Comparison of ENCODE assay signal across 9 mouse cellular contexts in genomic region chr5:119866277-119867235, GRCm38 (mm10). TPM values are rescaled to one million over a fixed set of nuclear protein-coding genes. Genes with fewer than 3 reads are reported as not detected.
DNase-seq lines count a peak whose midpoint lies in the region; ATAC-seq and TF ChIP-seq lines count a peak whose summit lies in the region.
"Had no signal": no experiment of that assay in that cellular context is flagged by ENCODE, and none has a peak within 500 bp of the region (broad histone marks: within the 10 kb centered on the region; RNA-seq: fewer than 3 reads in every experiment).

No protein-coding gene starts in this region.

- WGBS in forebrain, postnatal 0 days: 7% methylated on average over 31 of the region's 31 CpGs
- 35% methylated on average over 31 of the region's 31 CpGs for WGBS in limb, embryonic 10.5 days

- peak overlapping the region; percentile 53 for H3K4me2 ChIP-seq in forebrain, postnatal 0 days (ENCODE audit: low read depth)

- no peaks in the 10 kb centered on the region for H3K36me3 ChIP-seq in ES-E14 (ENCODE audit: control insufficient read depth, insufficient read depth, low read length, poor library complexity, severe bottlenecking)
- H3K36me3 ChIP-seq in forebrain, postnatal 0 days (ENCODE audit: insufficient read depth): no peaks in the 10 kb centered on the region
- H3K36me3 ChIP-seq in limb, embryonic 10.5 days: peaks cover 98% of the 10 kb centered on the region

- H3K9me3 ChIP-seq in ES-E14 (ENCODE audit: control insufficient read depth, insufficient read depth, low read depth, low read length): no peaks in the 10 kb centered on the region
- H3K9me3 ChIP-seq in forebrain, postnatal 0 days (ENCODE audit: low read length): no peaks in the 10 kb centered on the region
- H3K9me3 ChIP-seq in limb, embryonic 10.5 days (replicated peaks): no peaks in the 10 kb centered on the region

- no peak overlapping the region for H3K9ac ChIP-seq in ES-E14 (ENCODE audit: insufficient read depth, low read depth, low read length, poor library complexity, severe bottlenecking)
- H3K9ac ChIP-seq in forebrain, postnatal 0 days: peak overlapping the region; percentile 34

- no peaks in the 10 kb centered on the region for H3K27me3 ChIP-seq in forebrain, postnatal 0 days (ENCODE audit: insufficient read depth, low read length)
- peaks cover 33% of the 10 kb centered on the region for H3K27me3 ChIP-seq in limb, embryonic 10.5 days (ENCODE audit: low read depth, poor library complexity, severe bottlenecking)

- in situ Hi-C loops in ES-E14 (cut with MboI; ENCODE audit: low sequenced_read_pairs in 2 of 2, unreplicated experiment in 2 of 2): no loop called here

- H3K4me1 ChIP-seq in ES-E14 (ENCODE audit: control insufficient read depth in 2 of 2, insufficient read depth in 2 of 2, low read length in 2 of 2, poor library complexity in 1 of 2): no peaks in the 10 kb centered on the region
- H3K4me1 ChIP-seq in forebrain, postnatal 0 days (ENCODE audit: insufficient read depth): no peaks in the 10 kb centered on the region
- H3K4me1 ChIP-seq in limb, embryonic 10.5 days: peaks cover 18% of the 10 kb centered on the region

- H3K4me3 ChIP-seq in ES-E14 (ENCODE audit: insufficient read depth in 1 of 2, low read depth in 1 of 2, low read length in 2 of 2, poor library complexity in 1 of 2, severe bottlenecking in 1 of 2): peak overlapping the region; percentile 34 to 47; a peak in 2 of 4 replicates
- peak overlapping the region; percentile 25 for H3K4me3 ChIP-seq in forebrain, postnatal 0 days (ENCODE audit: low read depth, low read length)
- peak overlapping the region; percentile 26 for H3K4me3 ChIP-seq in limb, embryonic 10.5 days

- DNase-seq in cerebellum, postnatal 14 days: peak; percentile 42 to 51
- no peak for DNase-seq in ES-E14 (ENCODE audit: low read depth, low spot score)
- DNase-seq in forebrain, postnatal 0 days: peak; percentile 70
- no peak for DNase-seq in limb, embryonic 10.5 days (ENCODE audit: low spot score)
- DNase-seq in right cerebral cortex, postnatal 25 days: peak; percentile 26
- no peak for DNase-seq in urinary bladder, adult 2 months (ENCODE audit: low spot score)

- no peak for TF ChIP-seq CTCF in forebrain, postnatal 0 days (IDR thresholded peaks at IDR 0.05; ENCODE audit: low read depth)

- no peak for ATAC-seq in cerebellum, adult (ENCODE audit: insufficient number of reproducible peaks, low FRiP score, low TSS enrichment)
- peak; percentile 78 for ATAC-seq in forebrain, postnatal 0 days
- no peak for ATAC-seq in activated CD4-positive, CD25-positive, alpha-beta regulatory T cell, adult 4 months

- H3K27ac ChIP-seq in ES-E14 (ENCODE audit: insufficient read depth, low read depth, low read length, poor library complexity, severe bottlenecking): no peak overlapping the region
- no peak overlapping the region for H3K27ac ChIP-seq in forebrain, postnatal 0 days (ENCODE audit: low read depth, low read length)
- peak overlapping the region; percentile 2; the same call in 1 of the 2 replicates for H3K27ac ChIP-seq in limb, embryonic 10.5 days

TF ChIP-seq in ES-E14, 5 proteins besides CTCF, POLR2A, EP300 and RAD21:
- TF ChIP-seq CHD2 (IDR thresholded peaks at IDR 0.05; ENCODE audit: low read depth, low read length) (no peak), MAFK (IDR thresholded peaks at IDR 0.05; ENCODE audit: insufficient read depth, low read depth, low read length) (no peak), ZNF384 (IDR thresholded peaks at IDR 0.05; ENCODE audit: low read depth, low read length) (no peak), ZC3H11A (IDR thresholded peaks at IDR 0.05; ENCODE audit: borderline replicate concordance, low read depth, low read length) (no peak), HCFC1 (IDR thresholded peaks at IDR 0.05; ENCODE audit: borderline replicate concordance, insufficient read depth, low read length) (no peak)

RNA-seq across cellular contexts. Expression of gene Tbx5, which starts 34.1 kb away (rescaled TPM):
- total RNA-seq in ES-E14 (2012; rRNA removed): not detected in 2 replicates
- total RNA-seq in forebrain, postnatal 0 days (2014; rRNA removed): 0.10 TPM in 1 of 2 replicates, not detected in the other
- not detected in 2 replicates for polyA plus RNA-seq in forebrain, postnatal 0 days (2015; fragmentation: Nextera tagmentation; extraction: Ambion mirVana)
- 35.6 and 39.1 TPM in 2 replicates for polyA plus RNA-seq in limb, embryonic 10.5 days (2016; fragmentation: Nextera tagmentation; extraction: Ambion mirVana)
- not detected for polyA plus RNA-seq in activated CD4-positive, CD25-positive, alpha-beta regulatory T cell, adult 4 months (2017; shearing (Covaris generic))
- 9.9 and 16.5 TPM in 2 replicates for polyA plus RNA-seq in urinary bladder, adult 2 months (2012; rRNA removed)
- polyA plus RNA-seq: C2C12 had no signal

Comparison
In these comparisons a context has a peak if more than half of its experiments do, and no peak if none do; other contexts are left out.
1. DNase-seq: peak in cerebellum, postnatal 14 days (2 of 2), forebrain, postnatal 0 days (single experiment) and right cerebral cortex, postnatal 25 days (single experiment); none in ES-E14 (single experiment), limb, embryonic 10.5 days (single experiment) and urinary bladder, adult 2 months (single experiment).
2. RNA of gene Tbx5, which starts 34.1 kb away (polyA plus RNA-seq): 35.6 to 39.1 TPM in limb, embryonic 10.5 days and 9.9 to 16.5 TPM in urinary bladder, adult 2 months; not detected in forebrain, postnatal 0 days and not detected in activated CD4-positive, CD25-positive, alpha-beta regulatory T cell, adult 4 months; every median in the first group is over 10 times any median in the second.
3. Peak in every context shown above with its lines, with median percentiles within 50 percentile points of each other: H3K4me3 ChIP-seq.